Mouse (Mus musculus) right cerebral cortex, postnatal 10 days (tissue): ENCODE data around the gene Cstad.
A peak's percentile ranks its signal among the peaks of the same experiment; 100 is the strongest.

Experiments used
- DNase-seq, 2 experiments: peaks; one replicate each; pipeline ENCODE4 v3.0.0; 2021; ENCODE audit warnings: low spot score in 2 of 2

Cstad gene

DNA sequence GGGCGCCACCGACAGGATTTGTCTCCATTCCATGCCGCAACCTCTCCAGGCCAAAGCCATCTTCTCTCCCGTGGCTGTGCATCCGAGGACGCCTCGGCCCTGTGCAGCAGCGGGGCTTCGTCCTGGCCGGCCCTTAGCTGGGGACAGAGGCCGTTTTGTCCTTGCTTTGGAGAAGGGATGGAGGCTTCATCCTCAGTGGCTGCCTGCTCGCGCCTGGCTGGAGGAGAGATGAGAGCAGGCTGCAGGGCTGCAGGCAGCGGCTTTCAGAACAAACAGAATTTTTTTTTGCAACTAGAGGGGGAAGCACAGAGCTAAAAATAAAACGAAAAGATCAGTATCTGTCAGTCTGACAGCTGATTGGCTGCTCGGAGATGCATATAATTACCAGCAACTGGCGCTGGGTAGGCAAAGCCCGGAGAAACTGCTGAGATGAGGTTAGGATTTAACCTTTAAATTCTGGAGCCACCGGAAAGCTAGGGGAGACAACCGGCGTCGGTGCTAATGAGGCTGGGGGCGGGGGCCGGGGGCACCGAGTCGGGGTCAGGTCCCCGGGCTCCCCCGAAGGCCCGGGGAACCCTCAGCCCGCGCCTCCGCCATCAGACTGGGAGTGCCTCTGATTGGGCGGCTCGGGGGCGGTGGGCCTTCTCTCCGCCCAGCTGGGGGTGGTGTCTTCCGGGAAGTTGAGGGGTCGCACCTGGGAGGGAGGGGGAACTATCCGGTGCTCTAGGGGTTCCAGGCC, at the start of gene Cstad:
Gene Cstad, plus strand, starts transcription at position 400 of the 739 bp plus-strand sequence.
- peak; percentile 87 to 90 for DNase-seq

DNA sequence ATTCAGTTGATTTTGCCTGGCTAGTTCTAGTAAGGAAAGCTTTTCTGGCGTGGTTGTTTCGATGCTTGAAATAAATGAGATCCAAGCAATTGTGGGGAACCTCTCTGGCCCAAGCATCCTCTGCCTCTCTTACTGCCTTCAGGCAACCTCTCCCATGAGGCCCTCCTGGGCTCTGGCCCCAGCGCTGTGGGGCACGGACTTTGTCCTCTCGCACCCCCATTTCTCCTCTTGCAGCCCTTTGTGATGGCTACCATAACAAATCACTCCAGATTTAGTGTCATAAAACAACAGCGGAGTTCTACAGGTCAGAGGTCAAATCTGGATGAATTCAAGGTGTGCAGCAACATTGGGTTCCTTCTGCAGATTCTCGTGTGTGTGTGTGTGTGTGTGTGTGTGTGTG, 49.1 kb upstream of the Cstad start:
- no peak for DNase-seq

DNA sequence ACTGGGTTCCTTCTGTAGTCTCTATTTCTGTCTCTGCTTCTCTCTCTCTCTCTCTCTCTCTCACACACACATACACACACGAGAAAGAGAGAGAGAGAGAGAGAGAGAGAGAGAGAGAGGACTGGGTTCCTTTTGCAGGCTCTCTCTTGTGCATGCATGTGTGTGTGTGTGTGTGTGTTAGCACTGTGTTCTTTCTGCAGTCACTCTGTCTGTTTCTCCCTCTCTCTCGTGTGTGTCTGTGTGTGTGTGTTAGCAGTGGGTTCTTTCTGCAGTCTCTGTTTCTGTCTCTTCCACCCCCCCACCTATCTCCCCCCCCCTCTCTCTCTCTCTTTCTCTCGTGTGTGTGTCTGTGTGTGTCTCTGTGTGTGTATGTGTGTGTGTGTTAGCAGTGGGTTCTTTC, 48.6 kb upstream of the Cstad start:
- DNase-seq, result no peak

DNA sequence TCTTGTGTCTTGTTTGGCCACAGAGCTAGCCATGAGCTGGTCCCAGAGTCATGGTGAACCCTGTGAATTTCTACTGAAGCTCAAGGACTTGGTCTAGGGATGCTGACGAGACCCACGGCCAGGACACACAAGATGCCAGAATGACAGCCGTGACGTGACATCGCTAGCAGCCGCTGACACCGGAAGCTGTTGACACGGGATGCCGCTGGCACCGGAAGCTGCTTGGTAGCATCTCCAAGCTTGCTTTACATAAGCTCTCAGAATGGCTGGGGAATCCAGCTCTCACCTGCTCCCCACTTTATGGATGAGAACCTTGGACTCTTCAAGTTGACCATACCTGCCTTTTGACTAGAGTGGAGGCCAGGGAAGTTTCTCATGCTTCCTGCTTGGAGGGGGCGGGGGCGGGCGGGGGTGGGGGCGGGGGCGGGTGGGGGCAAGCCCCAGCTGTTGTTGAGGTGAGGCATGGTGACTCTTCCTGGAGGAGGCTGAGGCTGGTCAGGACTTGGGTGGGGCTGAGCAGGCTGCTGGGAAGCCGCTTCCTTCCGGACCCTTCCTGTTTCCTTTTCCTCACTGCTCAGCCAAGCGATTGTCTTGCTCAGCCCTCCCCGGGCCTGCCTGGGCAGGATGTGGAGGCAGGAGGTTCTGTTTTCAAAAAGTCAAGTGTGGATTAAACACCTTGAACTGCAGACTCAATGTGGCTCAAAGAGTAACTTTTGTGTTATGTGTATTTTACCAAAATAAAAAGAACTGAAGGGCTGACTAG, 47.2 kb upstream of the Cstad start:
- DNase-seq, result no peak

DNA sequence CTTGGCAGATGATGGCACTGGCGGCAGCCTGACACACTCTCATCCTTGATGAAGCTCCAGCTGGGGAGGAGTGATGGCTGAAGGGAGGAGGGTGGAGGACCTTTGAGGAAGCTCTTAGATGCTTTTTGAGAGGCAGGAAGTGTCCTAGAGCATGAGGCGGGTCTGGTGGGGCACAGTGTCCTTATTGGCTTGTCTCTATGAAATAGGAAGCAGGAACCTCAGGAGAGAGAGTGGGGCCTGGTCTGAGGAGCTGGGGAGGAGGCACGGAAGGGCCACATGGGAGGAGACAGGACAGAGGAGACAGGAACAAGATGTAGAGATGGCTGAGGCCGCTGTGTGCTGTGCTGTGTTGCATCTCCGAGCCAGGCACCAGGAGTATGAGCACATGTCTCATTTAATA, 43.3 kb upstream of the Cstad start:
- no peak for DNase-seq

DNA sequence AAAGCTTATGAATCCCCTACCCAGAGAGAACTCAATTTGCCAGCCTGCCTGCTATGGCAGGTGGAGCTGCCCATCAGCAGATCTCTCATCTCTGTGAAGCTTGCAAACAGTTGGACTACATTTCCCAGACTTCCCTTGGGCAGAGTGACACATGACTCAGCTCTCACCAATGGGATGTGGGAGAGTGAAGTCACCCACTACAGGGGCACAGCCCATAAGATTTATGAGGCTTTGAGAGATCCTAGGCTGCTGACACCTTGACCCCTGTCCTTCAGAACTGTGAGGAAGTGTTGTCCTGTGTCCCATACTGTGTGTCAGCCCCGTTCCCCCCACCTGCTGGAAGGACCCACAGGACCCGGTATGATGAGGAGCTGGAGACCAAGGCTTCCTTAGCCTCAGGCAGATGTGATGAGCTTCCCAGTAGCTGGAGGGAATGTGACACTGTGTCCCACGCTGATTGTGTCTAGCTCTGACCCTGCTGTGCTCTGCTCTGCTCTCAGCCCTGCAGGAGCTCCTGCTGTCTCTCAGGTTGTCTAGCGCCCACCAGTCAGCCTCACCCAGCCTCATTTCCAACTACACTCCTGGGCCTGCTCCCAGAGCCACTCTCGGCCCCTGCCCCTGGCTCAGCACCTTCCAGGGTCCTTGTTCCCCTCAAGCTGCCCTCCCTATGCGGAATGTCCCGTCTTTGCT, 40.8 kb upstream of the Cstad start:
- peak; percentile 80 to 90 for DNase-seq

DNA sequence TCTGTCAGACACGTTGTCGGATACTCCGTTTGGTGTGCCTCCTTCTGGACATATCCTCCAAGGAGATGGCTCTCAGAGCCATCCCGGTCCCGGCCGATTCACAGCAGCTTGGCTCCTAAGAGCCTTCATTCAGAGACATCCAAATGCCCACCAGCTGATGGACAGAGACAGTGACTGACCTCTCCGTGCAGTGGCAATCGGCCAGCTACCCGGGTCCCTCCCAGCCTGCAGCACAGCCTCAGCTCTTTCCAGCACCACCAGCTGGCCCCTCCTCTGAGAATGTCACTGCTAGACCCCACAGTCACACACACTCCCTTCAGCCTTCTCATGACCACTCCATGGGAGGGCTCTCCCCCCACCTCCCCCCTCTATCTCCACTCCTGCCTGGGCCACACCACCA, 39.6 kb upstream of the Cstad start:
- DNase-seq, result no peak

DNA sequence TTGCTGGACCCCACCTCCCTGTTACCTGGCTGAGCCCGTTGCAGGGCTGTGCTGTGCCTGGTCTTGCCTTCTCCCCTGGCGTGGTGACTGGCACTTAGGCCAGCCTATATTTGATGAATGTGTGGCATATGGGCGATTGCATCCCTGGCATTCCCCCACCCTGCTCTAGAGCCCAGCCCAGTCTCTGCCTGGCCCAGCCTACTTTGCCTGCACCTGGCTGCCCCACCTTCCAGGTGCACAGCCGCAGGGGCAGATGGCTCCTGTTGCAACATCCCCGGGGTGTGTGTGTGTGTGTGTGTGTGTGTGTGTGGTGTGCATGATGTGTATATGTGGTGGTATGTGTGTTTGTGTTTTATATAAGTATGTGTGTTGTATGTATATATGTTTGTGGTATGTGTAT, 38.3 kb upstream of the Cstad start:
- DNase-seq, result no peak

DNA sequence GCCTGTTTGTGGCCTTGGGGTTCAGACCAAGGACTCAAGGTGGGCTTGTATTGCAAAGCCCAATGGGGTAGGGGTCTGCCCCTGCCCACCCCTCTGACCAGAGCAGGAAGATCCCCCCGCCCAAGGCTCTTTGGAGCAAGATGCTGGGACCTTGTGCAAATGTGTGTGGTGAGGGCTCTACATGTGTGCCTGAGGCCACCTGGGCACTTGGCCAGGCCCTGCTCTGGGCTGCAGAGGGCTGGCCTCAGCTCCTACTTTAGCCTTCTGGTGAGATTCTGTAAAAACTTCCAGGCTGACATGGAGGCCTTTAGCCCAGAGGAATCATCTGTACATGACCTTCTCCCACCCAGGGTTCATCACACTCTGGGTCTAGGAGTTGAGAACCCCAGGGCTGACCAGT, 35.3 kb upstream of the Cstad start:
- no peak for DNase-seq

DNA sequence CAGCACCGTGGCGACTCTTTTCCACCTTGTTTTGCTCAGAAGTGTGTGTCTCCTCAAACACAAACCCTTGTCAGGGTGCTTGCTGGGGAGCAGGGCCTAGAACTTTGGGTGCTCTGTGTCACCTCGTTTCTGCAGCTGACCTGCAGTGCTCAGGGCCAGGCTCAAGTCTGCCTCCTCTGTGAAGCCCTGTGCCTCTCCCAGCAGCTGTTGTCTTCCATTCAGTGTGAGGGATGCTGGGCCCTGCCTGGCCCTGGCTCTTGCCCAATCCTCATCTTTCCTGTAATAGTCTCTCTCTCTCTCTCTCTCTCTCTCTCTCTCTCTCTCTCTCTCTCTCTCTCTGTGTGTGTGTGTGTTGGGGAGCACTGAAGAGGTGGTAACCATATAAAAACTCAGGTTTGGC, 32.3 kb upstream of the Cstad start:
- DNase-seq, result no peak

DNA sequence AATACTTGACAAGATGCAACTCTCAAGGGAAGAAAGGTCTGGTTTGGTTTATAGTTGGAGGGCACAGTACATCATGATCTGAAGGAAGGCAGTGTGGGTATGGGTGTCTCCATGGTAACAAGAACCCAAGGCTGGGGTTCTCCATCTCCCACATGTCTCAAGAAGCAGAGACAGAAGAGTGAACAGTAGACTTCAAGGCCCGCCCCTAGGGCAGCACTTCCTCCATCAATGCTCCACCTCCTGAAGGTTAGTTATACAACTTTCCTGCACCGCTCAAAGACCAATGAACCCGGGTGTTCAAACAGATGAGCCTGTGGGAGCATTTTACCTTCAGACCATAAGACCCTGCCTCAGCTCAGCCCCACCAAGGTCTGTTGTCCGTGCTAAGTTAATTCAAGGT, 23.2 kb upstream of the Cstad start:
- no peak for DNase-seq

DNA sequence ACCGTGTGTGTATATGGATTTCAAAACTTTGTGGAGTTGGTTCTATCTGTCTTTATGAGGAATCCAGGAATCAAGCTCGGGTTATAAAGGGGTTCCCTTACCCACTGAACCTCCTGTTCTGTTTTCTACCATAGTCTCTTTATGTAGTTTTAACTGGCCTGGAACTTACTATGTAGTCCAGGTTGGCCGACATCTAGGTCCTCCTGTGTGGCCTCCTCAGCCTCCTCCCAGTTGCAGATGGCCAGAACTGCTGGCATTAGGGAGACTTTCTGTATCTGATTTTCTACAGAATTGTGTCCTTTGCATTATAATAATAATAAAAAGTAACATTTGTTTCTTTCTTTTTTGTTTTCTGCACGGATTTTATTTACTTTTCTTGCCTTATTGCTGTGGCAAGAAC, 21.3 kb upstream of the Cstad start:
- no peak for DNase-seq

DNA sequence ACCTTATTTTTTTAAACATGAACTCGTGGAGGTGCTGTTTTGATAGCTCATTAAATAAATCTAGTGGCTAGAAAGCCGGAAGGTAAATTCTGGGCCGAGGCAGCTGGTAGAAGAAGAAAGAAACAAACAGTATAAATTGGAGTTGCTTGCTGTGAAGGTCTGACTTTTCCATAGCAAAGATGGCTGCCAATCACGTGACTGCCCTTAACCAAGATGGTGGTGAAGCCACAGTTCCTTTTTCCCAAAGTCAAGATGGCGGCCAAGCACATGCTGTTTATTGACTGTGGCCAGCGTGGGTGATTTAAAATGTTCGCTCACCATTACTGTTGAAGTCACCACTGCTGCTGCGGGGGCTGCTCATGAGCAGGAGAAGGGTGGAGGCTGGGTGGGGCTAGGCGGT, 17.8 kb upstream of the Cstad start:
- DNase-seq, result no peak

DNA sequence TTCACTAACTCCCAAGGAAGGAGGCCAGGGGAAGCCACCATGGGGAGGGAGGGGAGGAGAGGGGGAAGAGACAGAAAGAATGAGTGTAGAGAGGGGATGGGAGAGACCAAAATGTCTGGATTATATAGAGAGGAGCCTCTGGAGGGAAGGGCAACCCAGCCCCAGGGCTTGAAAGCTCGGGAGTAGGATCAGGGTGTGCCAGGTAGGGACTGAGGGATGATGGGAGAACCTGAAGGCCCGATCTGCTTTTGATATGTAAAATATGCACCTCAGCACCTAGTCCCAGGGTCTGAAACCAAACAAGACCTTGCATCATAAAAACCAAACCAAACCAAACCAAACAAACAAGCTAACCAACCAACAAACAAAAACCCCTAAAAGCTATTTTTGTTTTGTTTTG, 16.8 kb upstream of the Cstad start:
- no peak for DNase-seq

DNA sequence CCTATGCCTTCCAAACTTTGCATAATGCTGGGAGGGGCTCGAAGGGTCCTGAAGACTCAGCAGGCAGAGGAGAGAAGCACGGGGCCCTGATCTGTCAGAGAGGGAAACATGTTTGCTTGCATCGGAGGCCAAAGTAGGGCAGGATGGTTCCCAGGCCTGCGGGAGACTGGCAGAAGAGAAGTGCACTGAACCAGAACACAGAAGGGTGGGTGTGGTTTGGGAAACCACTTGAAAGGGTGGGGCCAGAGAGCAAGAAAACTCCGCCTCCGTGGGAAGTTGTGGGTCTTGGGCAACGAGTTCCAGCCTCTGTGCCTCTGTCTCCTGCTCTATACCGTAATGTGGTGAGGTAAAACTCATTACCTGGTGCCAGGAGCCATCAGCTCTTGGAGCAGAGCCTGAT, 7.7 kb upstream of the Cstad start:
- DNase-seq, result peak in 1 of 2 experiments; percentile 31

DNA sequence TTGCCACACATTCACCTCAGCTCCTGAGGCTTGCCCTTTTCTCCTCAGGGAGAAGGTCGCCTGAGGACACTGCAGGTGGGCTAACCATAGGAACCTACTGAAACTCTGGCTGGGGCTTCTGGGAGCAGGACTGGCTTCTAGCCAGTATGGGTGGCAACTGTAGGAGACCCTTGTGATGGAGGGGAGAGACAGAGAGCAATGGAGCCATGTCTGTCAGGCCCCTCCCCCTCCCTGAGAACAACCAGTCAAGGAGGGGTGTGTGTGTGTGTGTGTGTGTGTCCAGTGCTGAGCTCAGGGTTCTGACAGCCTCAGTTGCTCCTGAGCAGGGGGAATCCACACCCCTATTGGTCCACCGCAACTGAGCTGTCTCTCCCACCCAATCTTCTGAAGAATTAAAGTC, 7.2 kb upstream of the Cstad start:
- DNase-seq, result peak in 1 of 2 experiments; percentile 21

DNA sequence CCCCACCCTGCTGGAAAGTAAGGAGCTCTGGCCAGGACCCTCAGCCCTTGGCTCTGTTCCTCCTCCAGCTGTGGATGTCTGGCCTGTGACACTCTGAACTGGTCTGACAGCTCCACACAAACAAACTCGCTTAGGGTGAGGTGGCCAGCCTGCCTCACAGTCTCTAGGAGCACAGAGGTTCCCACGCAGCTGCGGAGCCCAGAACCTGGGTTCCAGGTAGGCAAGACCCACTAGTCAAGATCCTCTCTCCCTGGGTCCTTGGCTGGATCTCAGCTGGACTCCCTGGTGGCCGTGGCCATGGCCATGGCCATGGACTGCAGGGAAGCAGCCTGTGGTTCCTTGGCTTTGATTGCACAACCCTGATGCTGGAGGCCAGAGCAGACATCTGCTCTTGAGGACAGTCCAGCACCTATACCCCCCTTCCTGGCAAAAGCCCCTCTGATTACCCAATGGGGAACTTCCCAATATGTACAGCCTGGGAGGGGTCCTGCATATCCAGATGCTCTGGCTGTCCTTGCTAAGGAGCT, 5.8 kb upstream of the Cstad start:
- peak in 1 of 2 experiments; percentile 25 for DNase-seq

DNA sequence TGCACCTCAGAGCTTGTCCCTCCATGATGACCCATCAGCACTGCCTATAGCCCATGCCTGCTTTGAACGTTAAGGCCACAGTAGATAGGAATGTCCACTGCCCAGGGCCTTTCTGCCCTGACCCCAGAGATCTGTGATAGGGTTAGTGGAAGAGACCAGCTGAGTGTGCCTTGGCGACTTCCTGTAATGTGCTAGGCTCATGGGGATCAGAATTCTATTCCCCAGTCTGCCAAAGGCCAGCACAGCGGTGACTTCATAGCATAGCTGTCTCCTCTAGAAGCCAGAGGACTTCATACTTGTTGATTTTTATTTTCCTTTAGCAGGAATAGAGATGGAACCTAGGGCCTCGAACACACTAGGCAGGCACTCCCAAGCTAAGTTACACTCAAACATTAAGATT, 5.1 kb upstream of the Cstad start:
- DNase-seq, result peak in 1 of 2 experiments; percentile 19

DNA sequence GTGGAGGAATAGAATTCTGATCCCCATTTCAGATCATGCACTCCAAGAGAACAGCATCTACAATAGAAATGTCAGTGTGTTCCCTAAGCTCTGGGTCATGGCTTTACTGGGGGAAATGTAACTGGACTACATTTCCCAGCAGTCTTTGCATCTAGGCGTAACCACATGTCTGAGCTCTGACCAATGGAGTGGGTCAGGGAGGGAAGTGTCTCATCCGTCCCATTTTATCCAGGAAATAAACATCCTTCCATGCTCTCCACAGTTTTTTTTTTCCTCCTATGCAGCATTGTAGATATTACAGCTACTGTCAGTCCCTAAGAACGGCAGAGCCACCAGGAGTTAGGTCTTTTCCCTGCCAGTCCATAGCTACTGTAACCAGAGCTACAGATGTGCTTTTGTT, 3.9 kb upstream of the Cstad start:
- DNase-seq, result peak; percentile 71 to 88

DNA sequence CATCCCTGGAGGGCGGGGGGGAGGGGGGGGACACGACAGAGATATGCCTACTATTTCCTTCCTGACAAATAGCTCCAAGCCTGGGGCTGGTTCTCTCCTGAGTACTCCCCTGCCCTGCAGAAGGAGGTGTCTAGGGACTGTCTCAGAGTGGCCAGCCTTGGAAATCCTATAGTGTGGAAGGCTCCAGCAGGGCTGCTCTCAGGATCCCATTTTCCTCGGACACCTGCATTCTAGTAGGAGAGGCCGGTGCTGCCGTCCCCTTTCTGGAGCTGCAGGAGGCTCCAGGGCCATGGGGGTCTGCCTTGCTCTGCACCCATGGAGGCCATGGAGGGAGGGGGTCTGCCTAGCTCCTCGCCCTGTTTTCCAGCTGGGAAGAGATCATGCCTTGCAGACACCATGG, 2.4 kb upstream of the Cstad start:
- peak in 1 of 2 experiments; percentile 26 for DNase-seq

DNA sequence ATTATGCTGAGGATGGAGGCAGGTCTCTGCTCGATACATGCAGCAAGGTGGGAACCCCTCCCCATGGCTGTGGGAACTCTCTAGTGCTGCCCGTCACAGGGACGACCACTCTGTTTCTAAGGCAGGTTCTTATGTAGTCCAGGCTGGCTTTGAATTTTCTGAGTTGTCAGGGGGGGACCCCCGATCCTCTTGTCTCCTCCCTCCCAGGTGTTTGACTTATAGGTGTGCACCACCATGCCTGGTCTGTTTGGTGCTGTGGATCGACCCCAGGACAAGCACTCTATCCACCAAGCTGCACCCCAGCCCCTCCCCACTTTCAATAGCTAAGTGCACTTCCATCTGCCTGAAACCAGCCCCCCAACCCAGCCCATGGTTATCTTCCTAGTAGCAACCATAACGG, 1.9 kb upstream of the Cstad start:
- DNase-seq, result peak; percentile 22 to 32

DNA sequence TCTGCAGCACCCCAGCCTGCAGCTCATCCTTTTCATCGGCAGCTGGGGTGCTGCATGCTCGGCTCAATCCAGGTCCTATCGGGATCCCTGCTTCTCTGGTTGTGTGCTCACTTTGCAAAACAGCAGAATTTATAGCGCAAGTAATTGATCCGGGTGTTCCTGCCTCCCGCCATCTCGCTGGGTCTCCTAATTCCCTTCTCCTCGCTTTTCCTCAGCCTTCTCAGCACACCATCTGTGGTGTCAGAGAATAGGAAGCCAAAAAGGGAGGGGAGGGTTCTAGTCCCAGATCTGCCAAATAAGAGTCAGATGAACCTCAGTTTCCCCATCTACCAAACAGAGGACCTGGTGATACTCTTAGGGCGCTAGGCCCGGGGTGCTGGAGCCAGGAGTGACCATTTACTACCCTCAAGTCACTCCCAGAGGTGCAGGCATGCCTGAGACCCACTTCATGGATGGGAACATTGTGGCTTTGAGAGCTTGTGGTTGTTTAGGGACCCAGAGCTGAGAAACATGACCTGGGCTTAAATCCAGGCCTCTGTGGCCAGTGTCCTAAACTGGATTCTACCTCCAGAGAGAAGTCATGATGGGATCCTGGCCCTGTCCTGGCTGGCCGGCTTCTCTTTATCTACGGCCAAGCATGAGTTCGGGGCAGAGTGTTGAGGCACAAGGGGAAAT, 1.1 kb upstream of the Cstad start:
- peak; percentile 56 to 67 for DNase-seq
